Mouse (Mus musculus) CH12F3 (cell line): ENCODE results near the gene Tnrc6c.

Experiments
- in situ Hi-C: fragments of 300-500 bp; cut with MboI; formaldehyde crosslinking; loops from 2 replicates; pipeline ENCODE4 v1.14.3; 2020; ENCODE audit warnings: low sequenced_read_pairs

Tnrc6c gene

DNA sequence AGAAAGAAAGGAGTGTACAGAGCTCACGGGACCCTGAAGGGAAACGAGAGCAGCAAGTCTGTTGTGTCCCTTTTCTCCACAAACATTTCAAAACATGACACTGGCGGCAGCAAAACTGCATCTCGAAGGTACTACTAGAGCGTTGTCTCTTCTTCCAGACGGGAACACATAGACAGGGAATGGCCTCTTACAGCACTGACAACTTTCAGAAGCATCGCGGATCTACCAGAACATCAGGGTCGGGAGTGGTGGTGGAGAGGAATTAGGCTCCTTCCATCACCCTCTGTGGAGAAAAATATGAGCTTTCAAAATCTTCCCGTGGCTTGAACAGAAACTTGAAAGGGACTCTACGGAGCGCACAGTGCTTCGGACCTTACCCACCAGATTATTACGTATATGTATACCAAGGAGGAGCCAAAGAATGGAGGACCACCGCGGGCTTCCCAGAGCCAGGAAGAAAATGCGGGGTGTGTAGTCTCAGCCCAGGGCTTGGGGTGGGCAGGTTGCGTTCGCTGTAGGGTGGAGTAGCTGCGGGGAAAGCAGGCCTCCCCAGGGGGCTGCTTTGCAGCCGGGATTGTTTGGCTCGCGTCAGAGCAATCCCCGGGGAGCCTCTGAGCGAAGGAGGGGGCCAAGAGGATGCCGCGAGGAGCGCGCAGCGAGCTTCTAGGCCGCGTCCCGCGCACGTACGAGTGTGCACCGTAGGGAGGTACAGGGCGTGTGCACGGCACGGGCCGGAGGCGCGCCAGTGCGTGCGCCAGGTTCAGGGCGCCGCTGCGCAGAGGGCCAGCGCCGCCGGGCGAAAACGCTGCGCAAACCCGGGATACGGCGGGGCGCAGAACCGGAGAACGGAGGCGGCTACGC, at the start of gene Tnrc6c:
Tnrc6c (plus strand) TSS at position 799 of the 861 bp plus-strand sequence.
- in situ Hi-C loops, result no loop called here

DNA sequence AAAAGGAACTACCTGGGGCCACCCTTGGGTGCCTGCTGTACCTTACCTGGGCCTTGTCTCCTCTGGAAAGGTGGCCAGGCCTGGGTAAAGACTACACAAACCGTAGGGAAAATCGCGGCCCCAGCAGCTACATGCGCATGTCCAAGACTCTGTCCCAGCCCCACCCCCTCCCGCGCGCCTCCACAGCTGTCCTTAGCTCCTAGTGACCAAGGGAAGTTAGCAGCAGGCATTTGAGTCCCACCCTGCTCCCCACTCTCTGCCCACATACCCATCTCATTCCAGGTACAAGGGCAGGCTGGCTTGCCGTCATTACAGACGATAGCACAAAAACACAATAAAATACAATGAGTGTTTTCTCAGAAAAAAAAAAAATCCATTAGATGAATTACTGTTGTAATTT, 48.0 kb upstream of the Tnrc6c start:
- in situ Hi-C loops, result no loop called here

- in situ Hi-C loops, result no loop called here
Observed at GRCm38 (mm10) chr11:117606605-117607203, 47.4 kb upstream of the Tnrc6c start.

DNA sequence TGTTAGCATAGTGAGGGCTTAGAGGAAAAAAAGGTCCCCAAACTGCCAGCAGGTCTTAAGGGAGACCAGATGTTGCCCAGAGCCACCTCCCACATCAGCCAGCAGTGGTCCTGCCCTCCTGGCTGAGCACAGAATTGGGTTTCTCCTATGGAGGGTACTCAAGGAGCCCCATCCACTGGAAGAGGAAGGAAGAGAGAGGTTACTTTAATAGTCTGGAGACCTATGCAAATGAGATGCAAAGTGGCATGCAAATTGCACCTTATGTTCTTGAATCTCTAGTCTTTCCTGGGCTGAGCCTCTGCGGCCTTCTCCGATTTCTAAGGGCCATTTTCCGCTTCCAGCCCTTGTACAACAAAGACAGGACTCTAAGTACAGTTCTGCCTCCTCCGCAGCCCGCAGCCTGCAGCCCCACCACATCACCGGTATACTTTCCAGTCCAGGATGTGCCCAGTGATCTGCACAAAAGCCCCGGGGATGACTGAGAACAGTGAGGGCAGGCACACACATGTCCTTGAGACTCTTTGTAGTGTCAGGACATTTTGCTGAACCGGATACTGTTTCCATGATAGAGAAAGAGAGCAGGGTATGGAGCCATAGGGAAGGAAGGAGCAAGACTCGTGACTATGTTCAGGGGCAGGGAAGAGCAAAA, 45.8 kb upstream of the Tnrc6c start:
- in situ Hi-C loops, result no loop called here

GRCm38 (mm10) chr11:117608976-117609375, 45.1 kb upstream of the Tnrc6c start:
- in situ Hi-C loops, result no loop called here

DNA sequence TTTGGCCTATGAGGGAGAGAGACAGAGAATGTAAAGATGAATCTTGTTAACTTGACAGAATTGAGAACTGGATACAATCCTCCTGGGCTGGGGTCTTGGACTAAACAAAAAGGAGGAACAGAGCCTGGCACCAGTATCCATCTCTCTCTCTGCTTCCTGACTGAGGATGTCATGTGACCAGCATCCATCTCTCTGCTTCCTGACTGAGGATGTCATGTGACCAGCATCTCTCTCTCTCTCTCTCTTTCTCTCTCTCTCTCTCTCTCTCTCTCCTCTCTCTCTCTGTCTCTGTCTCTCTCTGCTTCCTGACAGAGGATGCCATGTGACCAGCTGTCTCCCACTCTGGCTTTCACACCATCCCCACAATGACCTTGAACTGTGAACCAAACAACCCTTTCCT, 43.5 kb upstream of the Tnrc6c start:
- in situ Hi-C loops, result no loop called here

GRCm38 (mm10) chr11:117611068-117611467, 43.0 kb upstream of the Tnrc6c start:
- in situ Hi-C loops, result no loop called here

DNA sequence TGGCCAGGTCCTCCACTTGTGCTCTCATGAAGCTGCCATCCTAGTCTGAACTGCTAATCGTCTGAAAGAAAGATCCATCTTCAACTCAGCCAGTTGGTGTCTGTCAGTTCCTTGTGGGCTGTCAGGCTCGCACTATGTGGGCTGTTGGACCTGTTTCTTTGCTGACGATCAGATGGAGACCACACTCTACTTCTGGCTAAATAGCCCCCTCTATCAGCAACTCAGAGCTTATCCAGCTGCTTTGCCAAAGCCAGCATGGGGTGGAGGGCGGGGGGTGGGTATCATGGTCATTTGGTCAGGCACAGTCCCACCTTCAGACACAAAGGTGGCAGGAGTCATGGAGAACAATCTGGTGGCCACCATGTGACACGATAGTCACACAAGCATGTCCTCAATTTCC, 42.2 kb upstream of the Tnrc6c start:
- in situ Hi-C loops, result no loop called here

GRCm38 (mm10) chr11:117612885-117613284, 41.2 kb upstream of the Tnrc6c start:
- in situ Hi-C loops, result no loop called here

DNA sequence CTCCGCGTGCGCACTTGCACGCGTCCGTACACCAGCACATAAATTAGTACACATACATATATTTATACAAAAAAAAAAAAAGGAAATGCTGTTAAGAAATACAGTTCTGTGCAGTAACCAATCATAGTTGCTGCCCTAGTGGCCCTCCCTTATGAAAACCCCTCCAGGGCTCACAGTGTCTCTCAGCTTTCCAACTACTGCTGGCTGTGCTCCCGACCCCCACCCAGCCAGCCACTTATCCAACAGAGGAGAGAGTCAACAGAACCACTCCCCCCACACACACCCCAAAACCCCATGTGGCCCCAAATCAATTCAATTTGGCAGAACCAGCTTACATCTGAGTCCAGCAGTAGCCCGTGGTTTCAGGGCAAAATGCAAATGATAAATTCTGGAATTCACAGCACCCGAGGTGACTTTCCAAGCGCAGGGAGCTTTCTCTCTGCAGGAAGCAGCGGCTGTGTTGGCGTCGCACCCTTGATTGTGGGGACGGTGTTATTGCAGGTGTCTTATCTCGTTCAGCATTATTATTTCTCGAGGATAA, 36.7 kb upstream of the Tnrc6c start:
- in situ Hi-C loops, result no loop called here

DNA sequence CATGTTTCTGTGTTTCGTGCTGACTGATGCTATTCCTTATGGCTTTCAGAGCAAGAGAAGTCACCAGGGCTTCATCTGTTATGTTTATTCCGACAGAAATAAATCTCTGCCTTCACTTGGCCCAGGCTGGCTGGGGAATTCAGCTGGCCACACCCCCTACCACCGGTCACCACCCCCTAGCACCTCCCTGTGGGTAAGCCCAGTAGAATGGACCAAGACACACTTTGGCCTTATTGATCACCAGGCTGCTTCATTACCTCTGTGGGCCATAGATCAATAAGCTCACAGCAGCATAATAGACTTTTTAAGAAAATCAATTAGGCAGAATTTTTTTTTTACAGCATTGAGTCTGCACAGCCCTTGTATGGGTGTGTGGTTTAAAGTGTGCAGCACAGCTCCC, 35.9 kb upstream of the Tnrc6c start:
- in situ Hi-C loops, result no loop called here

- in situ Hi-C loops, result no loop called here
Observed at GRCm38 (mm10) chr11:117618774-117619173, 35.3 kb upstream of the Tnrc6c start.

DNA sequence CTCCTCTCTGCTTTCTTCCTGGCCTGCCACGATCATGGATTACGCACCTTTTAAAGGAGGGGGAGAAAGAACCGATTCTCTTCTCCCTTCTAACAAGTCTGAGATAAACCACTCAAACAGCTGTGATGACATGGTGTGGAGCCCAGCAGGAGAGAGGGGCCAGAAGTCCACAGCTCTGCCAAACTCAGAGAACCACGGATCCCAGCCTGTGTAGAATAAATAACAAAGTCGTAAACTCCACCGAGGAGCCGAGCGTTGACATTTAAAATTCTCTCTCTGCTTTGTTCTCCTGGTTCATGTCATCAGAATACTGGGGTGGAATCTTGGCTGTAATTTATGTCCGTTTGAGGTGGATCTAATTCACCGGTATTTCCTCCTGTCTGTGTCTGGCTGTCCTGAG, 34.5 kb upstream of the Tnrc6c start:
- in situ Hi-C loops, result no loop called here

DNA sequence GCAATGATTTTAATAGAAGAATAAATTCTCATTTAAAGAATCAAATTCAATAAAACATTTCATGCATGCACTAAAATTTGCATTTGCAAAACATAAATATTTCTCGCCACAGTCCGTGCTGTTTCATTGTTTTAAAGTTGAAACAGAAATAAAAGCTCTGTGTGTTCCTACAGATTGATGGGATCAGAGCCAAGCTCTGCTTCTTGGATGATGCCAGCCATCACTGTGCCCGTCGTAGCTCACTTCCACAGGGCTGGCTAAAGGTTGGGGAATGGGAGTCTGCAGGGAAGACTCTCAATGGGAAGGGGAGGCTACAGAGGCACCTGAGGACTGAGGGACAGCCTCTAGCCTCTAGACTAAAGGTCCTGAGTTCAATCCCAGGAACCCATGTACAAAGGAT, 28.9 kb upstream of the Tnrc6c start:
- in situ Hi-C loops, result no loop called here

DNA sequence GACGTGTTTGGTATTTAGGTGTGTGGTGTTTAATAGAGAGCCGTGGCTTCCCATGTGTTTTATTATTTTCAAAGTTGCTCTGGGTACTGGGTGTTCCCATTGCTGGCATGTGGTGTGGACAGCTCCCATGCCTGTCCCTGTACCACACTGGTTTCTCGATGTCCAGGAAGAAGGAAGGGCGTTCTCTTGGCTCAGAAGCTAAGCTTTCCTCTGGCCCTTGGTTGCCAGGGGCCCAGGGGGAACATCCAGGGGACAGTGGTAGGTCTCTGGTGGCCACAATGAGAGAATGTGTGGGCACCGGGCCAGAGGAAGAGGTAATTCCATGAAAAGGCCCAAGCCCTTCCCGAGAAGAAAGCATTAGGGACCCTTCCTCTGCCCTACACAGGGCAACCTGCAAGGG, 27.5 kb upstream of the Tnrc6c start:
- in situ Hi-C loops, result no loop called here

GRCm38 (mm10) chr11:117627060-117627562, 27.0 kb upstream of the Tnrc6c start:
- in situ Hi-C loops, result no loop called here

- in situ Hi-C loops, result no loop called here
Observed at GRCm38 (mm10) chr11:117627746-117628311, 26.3 kb upstream of the Tnrc6c start.

- in situ Hi-C loops, result no loop called here
Observed at GRCm38 (mm10) chr11:117628312-117628779, 25.7 kb upstream of the Tnrc6c start.

DNA sequence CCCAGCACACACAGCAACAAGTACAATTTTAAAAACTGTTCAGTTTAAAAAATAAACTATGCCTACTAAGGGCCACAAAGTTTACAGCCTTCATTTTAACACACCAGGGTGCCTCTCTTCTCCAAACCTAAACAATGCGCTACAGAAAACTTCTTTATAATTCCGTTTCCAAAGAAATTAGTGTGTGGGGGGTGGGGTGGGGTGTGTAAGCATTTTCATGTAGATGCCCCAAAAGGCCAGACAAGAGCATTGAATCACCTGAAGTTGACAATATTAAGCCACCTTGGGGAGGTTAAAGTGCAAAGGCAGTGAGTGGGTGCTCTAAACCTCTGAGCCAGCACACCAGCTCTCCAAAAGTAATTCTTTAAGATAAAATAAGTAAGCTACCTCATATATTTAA, 24.2 kb upstream of the Tnrc6c start:
- in situ Hi-C loops, result no loop called here

GRCm38 (mm10) chr11:117630868-117631565, 23.1 kb upstream of the Tnrc6c start:
- in situ Hi-C loops, result no loop called here
